Mouse (Mus musculus) hindbrain, embryonic 10.5 days (tissue): ENCODE results near the gene Vipr1. TPM values are rescaled to one million over a fixed set of nuclear protein-coding genes. Genes with fewer than 3 reads are reported as not detected.

Source experiments
- DNase-seq: peaks from one replicate; pipeline ENCODE4 v3.0.0-alpha.2; 2017; ENCODE audit warnings: low spot score
- H3K27ac ChIP-seq: fragments of 300-500 bp; sonication (generic); 2 replicates; pipeline ENCODE4 v1.5.1; 2016; ENCODE audit warnings: mild to moderate bottlenecking, moderate library complexity
- H3K27me3 ChIP-seq: fragments of 300-500 bp; sonication (generic); 2 replicates; pipeline ENCODE4 v1.6.1; 2016; ENCODE audit warnings: mild to moderate bottlenecking; ENCODE audit not compliant: poor library complexity, insufficient read depth, severe bottlenecking
- H3K36me3 ChIP-seq: fragments of 300-500 bp; sonication (generic); 2 replicates; pipeline ENCODE4 v1.6.1; 2016; ENCODE audit warnings: mild to moderate bottlenecking, moderate library complexity
- H3K4me1 ChIP-seq: fragments of 300-500 bp; sonication (generic); replicated peaks from 2 replicates; pipeline ENCODE4 v1.6.1; 2016; ENCODE audit warnings: mild to moderate bottlenecking
- H3K4me3 ChIP-seq: fragments of 300-500 bp; sonication (generic); 2 replicates; pipeline ENCODE4 v1.5.1; 2016; ENCODE audit warnings: mild to moderate bottlenecking, moderate library complexity
- H3K9me3 ChIP-seq: fragments of 300-500 bp; sonication (generic); 2 replicates; pipeline ENCODE4 v1.6.1; 2016; ENCODE audit warnings: mild to moderate bottlenecking, moderate library complexity
- WGBS: fragments of 180-500 bp; shearing (Covaris S2); methylation state at CpG from one replicate; pipeline ENCODE4 v1.1.7; 2016; 5-methylcytosine and 5-hydroxymethylcytosine counted together
- polyA plus RNA-seq: library from polyadenylated mRNA; unstranded; fragments of >200 nt; fragmentation: Nextera tagmentation; extraction: Ambion mirVana; gene quantifications from 2 replicates; pipeline ENCODE4 v1.2.1, GENCODE M21; 2016

Gene Vipr1
- polyA plus RNA-seq, 1 experiment from 2014 or later: 0.43 TPM

- Histone ChIP-seq H3K27ac (peak overlapping the region; percentile 75; the same call in 1 of the 2 replicates), H3K4me1 (peaks cover 66% of the 10 kb centered on the region), H3K9me3 (no peaks in the 10 kb centered on the region), H3K27me3 (peaks cover 47% of the 10 kb centered on the region), H3K4me3 (no peak overlapping the region), H3K36me3 (no peaks in the 10 kb centered on the region)
- peak; percentile 58 for DNase-seq
- WGBS: 21% methylated on average over 7 of the region's 7 CpGs
Observed at GRCm38 (mm10) chr9:121671300-121671699, 28.8 kb downstream of the Vipr1 start.

- Histone ChIP-seq H3K27ac (peak overlapping the region; percentile 6; the same call in 1 of the 2 replicates), H3K4me1 (peaks cover 58% of the 10 kb centered on the region), H3K27me3 (peaks cover 38% of the 10 kb centered on the region), H3K4me3 (no peak overlapping the region), H3K36me3 (no peaks in the 10 kb centered on the region), H3K9me3 (no peaks in the 10 kb centered on the region)
- 71% methylated on average over 5 of the region's 5 CpGs for WGBS
- DNase-seq: no peak
Observed at GRCm38 (mm10) chr9:121672311-121672710, 29.8 kb downstream of the Vipr1 start.

GRCm38 (mm10) chr9:121673716-121674115 is 31.2 kb downstream of the Vipr1 start:
- Histone ChIP-seq H3K9me3 (no peaks in the 10 kb centered on the region), H3K27me3 (peaks cover 25% of the 10 kb centered on the region), H3K4me3 (no peak overlapping the region), H3K36me3 (no peaks in the 10 kb centered on the region), H3K27ac (no peak overlapping the region), H3K4me1 (peaks cover 46% of the 10 kb centered on the region)
- 92% methylated on average over 5 of the region's 5 CpGs for WGBS
- DNase-seq: no peak

- Histone ChIP-seq H3K27me3 (peaks cover 12% of the 10 kb centered on the region), H3K4me1 (peaks cover 33% of the 10 kb centered on the region), H3K9me3 (no peaks in the 10 kb centered on the region), H3K36me3 (no peaks in the 10 kb centered on the region), H3K27ac (no peak overlapping the region), H3K4me3 (no peak overlapping the region)
- no peak for DNase-seq
- WGBS: 86% methylated on average over 9 of the region's 9 CpGs
Observed at GRCm38 (mm10) chr9:121675011-121675410, 32.5 kb downstream of the Vipr1 start.

GRCm38 (mm10) chr9:121675556-121675955 is 33.0 kb downstream of the Vipr1 start:
- Histone ChIP-seq H3K27ac (no peak overlapping the region), H3K4me1 (peaks cover 27% of the 10 kb centered on the region), H3K4me3 (no peak overlapping the region), H3K9me3 (no peaks in the 10 kb centered on the region), H3K36me3 (no peaks in the 10 kb centered on the region), H3K27me3 (peaks cover 6% of the 10 kb centered on the region; the same call in 1 of the 2 replicates)
- 92% methylated on average over 2 of the region's 2 CpGs for WGBS
- no peak for DNase-seq

GRCm38 (mm10) chr9:121677069-121677468 is 34.6 kb downstream of the Vipr1 start:
- Histone ChIP-seq H3K4me3 (no peak overlapping the region), H3K27me3 (no peaks in the 10 kb centered on the region), H3K9me3 (no peaks in the 10 kb centered on the region), H3K27ac (no peak overlapping the region), H3K36me3 (peaks cover 10% of the 10 kb centered on the region), H3K4me1 (peaks cover 12% of the 10 kb centered on the region)
- WGBS: 83% methylated on average over 4 of the region's 4 CpGs
- no peak for DNase-seq

- DNase-seq: no peak
- Histone ChIP-seq H3K27ac (no peak overlapping the region; the same call in 1 of the 2 replicates), H3K9me3 (no peaks in the 10 kb centered on the region), H3K27me3 (no peaks in the 10 kb centered on the region), H3K36me3 (peaks cover 14% of the 10 kb centered on the region), H3K4me1 (peaks cover 8% of the 10 kb centered on the region), H3K4me3 (no peak overlapping the region)
- WGBS: 86% methylated on average over 8 of the region's 8 CpGs
Observed at GRCm38 (mm10) chr9:121677476-121677875, 35.0 kb downstream of the Vipr1 start.

GRCm38 (mm10) chr9:121679549-121679948 is 37.0 kb downstream of the Vipr1 start:
- H3K27me3 ChIP-seq: no peaks in the 10 kb centered on the region
- no peak overlapping the region for H3K4me3 ChIP-seq
- 0 out of 2 replicates have a peak, but pooled peaks cover 5% of the 10 kb centered on the region for H3K4me1 ChIP-seq
- WGBS: 26% methylated on average over 6 of the region's 6 CpGs
- peaks cover 35% of the 10 kb centered on the region for H3K36me3 ChIP-seq
- peak; percentile 59 for DNase-seq
- no peaks in the 10 kb centered on the region for H3K9me3 ChIP-seq
- H3K27ac ChIP-seq: 0 out of 2 replicates have a peak overlapping the region, but pooled peaks have one; percentile 41

GRCm38 (mm10) chr9:121681191-121681590 is 38.7 kb downstream of the Vipr1 start:
- no peaks in the 10 kb centered on the region for H3K9me3 ChIP-seq
- no peaks in the 10 kb centered on the region for H3K27me3 ChIP-seq
- H3K36me3 ChIP-seq: peaks cover 48% of the 10 kb centered on the region
- 0 out of 2 replicates have a peak, but pooled peaks cover 2% of the 10 kb centered on the region for H3K4me1 ChIP-seq
- WGBS: 79% methylated on average over 8 of the region's 8 CpGs
- no peak overlapping the region for H3K27ac ChIP-seq
- H3K4me3 ChIP-seq: no peak overlapping the region
- no peak for DNase-seq

DNA sequence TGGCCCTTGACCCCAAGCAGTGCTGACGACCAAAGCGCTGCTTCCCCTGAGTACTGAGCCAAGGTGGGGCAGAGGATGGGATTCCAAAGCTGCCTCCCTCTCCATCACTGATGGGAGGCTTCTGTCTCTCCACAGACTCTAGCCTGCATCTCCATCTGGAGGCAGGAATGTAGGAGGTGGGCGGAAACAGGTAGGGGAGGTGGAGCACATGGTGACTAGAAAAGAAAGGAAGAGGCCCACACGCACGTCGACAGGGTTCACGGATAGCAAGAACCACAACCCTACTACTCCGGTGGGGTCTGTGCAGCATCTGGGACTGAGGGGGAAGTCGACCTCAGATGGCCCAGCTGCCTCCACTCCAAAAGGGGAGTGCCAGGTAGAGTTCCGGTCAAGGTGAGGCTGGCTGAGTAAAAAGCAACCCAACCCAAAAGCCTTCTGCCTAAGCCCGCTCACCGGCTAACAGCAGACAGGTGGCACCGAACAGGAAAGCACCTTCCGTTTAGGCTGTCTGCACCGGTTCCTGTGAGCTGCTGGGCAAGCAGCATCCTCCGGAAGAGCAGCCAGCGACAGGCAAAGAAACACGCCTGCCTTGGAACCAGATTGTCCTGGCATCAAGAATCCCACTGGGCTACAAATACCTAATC is 39.6 kb downstream of the Vipr1 start:
- no peak for DNase-seq
- Histone ChIP-seq H3K4me1 (no peaks in the 10 kb centered on the region), H3K9me3 (no peaks in the 10 kb centered on the region), H3K4me3 (no peak overlapping the region), H3K36me3 (peaks cover 56% of the 10 kb centered on the region), H3K27ac (no peak overlapping the region), H3K27me3 (no peaks in the 10 kb centered on the region)
- 78% methylated on average over 18 of the region's 18 CpGs for WGBS

DNA sequence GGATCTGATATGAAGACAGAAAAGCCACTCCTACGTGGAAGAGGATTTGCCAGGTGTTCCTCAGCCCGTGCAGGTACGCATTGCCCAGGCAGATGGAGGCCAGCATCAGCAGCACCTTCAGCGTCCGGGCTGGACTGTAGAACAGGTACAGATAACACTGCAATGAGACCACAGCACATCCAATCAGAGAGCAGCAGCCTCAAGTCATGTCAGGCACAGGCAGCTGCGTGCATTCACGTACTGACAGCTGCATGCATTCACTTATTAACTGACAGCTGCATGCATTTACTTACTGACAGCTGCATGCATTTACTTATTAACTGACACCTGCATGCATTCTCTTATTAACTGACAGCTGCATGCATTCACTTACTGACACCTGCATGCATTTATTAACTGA is 42.2 kb downstream of the Vipr1 start:
- Histone ChIP-seq H3K4me3 (no peak overlapping the region), H3K27ac (no peak overlapping the region), H3K9me3 (no peaks in the 10 kb centered on the region), H3K4me1 (peaks cover 2% of the 10 kb centered on the region), H3K36me3 (peaks cover 80% of the 10 kb centered on the region), H3K27me3 (no peaks in the 10 kb centered on the region)
- 81% methylated on average over 7 of the region's 7 CpGs for WGBS
- DNase-seq: no peak

GRCm38 (mm10) chr9:121690200-121690651 is 47.7 kb downstream of the Vipr1 start:
- peaks cover 90% of the 10 kb centered on the region for H3K36me3 ChIP-seq
- DNase-seq: peak; percentile 24
- H3K4me1 ChIP-seq: peaks cover 14% of the 10 kb centered on the region
- WGBS: 64% methylated on average over 15 of the region's 15 CpGs
- no peak overlapping the region for H3K4me3 ChIP-seq
- no peaks in the 10 kb centered on the region for H3K9me3 ChIP-seq
- no peaks in the 10 kb centered on the region for H3K27me3 ChIP-seq
- H3K27ac ChIP-seq: peak overlapping the region; percentile 70

DNA sequence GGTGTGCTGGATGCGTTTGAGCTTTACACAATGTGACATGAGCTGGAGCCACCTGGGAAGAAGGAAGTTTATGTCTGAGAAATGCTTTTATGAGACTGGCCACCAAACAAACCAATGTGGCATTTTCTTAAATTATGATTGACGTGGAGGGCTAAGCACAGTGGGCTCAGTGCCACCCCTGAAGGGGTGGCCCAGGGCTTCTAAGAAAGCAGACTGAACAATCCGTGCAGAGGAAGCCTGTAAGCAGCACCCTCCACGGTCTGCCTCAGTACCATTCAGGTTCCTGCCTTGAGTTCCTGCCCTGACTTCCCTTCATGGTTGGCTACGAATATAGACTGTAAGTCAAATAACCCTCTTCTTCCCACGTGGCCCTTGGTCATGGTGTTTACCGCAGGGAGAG is 48.2 kb downstream of the Vipr1 start:
- H3K4me1 ChIP-seq: peaks cover 14% of the 10 kb centered on the region
- DNase-seq: no peak
- no peaks in the 10 kb centered on the region for H3K27me3 ChIP-seq
- 90% methylated on average over 7 of the region's 7 CpGs for WGBS
- peaks cover 90% of the 10 kb centered on the region for H3K36me3 ChIP-seq
- peak overlapping the region; percentile 53; the same call in 1 of the 2 replicates for H3K27ac ChIP-seq
- no peak overlapping the region for H3K4me3 ChIP-seq
- no peaks in the 10 kb centered on the region for H3K9me3 ChIP-seq
